Mouse (Mus musculus) embryonic facial prominence, embryonic 10.5 days (tissue): Measurements from ENCODE around the gene Rnf135. TPM values are rescaled to one million over a fixed set of nuclear protein-coding genes. Genes with fewer than 3 reads are reported as not detected.
"Not testable (repeated sequence)": the region's sequence is repeated elsewhere in the genome, so short reads cannot be mapped to it uniquely, and the experiment has no call there.

Experiments used
- DNase-seq: peaks from one replicate; pipeline ENCODE4 v3.0.0-alpha.2; 2017; ENCODE audit warnings: low spot score
- H3K27ac ChIP-seq: fragments of 300-500 bp; sonication (generic); replicated peaks from 2 replicates; pipeline ENCODE4 v1.5.1; 2016; ENCODE audit warnings: mild to moderate bottlenecking
- H3K27me3 ChIP-seq: fragments of 300-500 bp; sonication (generic); replicated peaks from 2 replicates; pipeline ENCODE4 v1.6.1; 2016; ENCODE audit warnings: low read depth, mild to moderate bottlenecking; ENCODE audit not compliant: poor library complexity, severe bottlenecking
- H3K36me3 ChIP-seq: fragments of 300-500 bp; sonication (generic); replicated peaks from 2 replicates; pipeline ENCODE4 v1.6.1; 2016; ENCODE audit warnings: mild to moderate bottlenecking, moderate library complexity
- H3K4me1 ChIP-seq: fragments of 300-500 bp; sonication (generic); 2 replicates; pipeline ENCODE4 v1.6.1; 2016
- H3K4me3 ChIP-seq: fragments of 300-500 bp; sonication (generic); 2 replicates; pipeline ENCODE4 v1.5.1; 2016; ENCODE audit warnings: mild to moderate bottlenecking, moderate library complexity
- H3K9me3 ChIP-seq: fragments of 300-500 bp; sonication (generic); 2 replicates; pipeline ENCODE4 v1.6.1; 2016; ENCODE audit warnings: mild to moderate bottlenecking
- WGBS: fragments of 180-500 bp; shearing (Covaris S2); methylation state at CpG from one replicate; pipeline ENCODE4 v1.1.7; 2016; 5-methylcytosine and 5-hydroxymethylcytosine counted together
- polyA plus RNA-seq: library from polyadenylated mRNA; unstranded; fragments of >200 nt; fragmentation: Nextera tagmentation; extraction: Ambion mirVana; gene quantifications from 2 replicates; pipeline ENCODE4 v1.2.1, GENCODE M21; 2016

The Rnf135 gene
- polyA plus RNA-seq, 1 experiment from 2014 or later, result 6.5 TPM

DNA sequence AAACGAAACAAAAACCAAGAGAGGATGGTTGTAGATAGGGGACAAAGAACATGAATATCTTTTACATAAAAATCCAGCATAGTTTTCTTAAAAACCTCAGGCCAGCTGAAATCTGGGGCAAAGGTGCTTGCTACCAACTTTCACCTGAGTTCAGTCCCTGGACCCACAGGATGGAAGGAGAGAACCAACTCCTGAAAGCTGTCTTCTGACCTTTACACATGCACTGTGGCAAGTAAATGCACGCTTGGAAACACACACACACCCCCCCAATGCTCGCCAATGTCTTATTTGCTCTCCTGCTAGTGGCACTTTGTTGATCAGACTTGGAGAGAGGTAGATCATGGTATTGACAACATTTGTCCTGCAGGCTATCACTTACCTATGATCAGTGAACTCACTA is 31.6 kb downstream of the Rnf135 start:
- Histone ChIP-seq H3K4me3 (no peak overlapping the region), H3K27me3 (no peaks in the 10 kb centered on the region), H3K4me1 (peaks cover 4% of the 10 kb centered on the region), H3K27ac (no peak overlapping the region), H3K9me3 (no peaks in the 10 kb centered on the region), H3K36me3 (peaks cover 56% of the 10 kb centered on the region)
- DNase-seq, result no peak
- WGBS, result 90% methylated on average over 3 of the region's 3 CpGs

- WGBS, result 88% methylated on average over 11 of the region's 11 CpGs
- peaks cover 73% of the 10 kb centered on the region for H3K36me3 ChIP-seq
Measured at GRCm38 (mm10) chr11:80218657-80219293, 35.1 kb downstream of the Rnf135 start.

GRCm38 (mm10) chr11:80230066-80230465 is 46.4 kb downstream of the Rnf135 start:
- 84% methylated on average over 5 of the region's 5 CpGs for WGBS
- peaks cover 84% of the 10 kb centered on the region for H3K36me3 ChIP-seq
- DNase-seq, H3K4me3 ChIP-seq, H3K4me1 ChIP-seq, H3K27me3 ChIP-seq, H3K9me3 ChIP-seq, H3K27ac ChIP-seq: not testable (repeated sequence)

More at GRCm38 (mm10) chr11:80218657-80219293, 35.1 kb downstream of the Rnf135 start:
- no peaks in the 10 kb centered on the region for H3K4me1 ChIP-seq
- H3K27ac ChIP-seq, result no peak overlapping the region
- no peak overlapping the region for H3K4me3 ChIP-seq
- H3K27me3 ChIP-seq, result no peaks in the 10 kb centered on the region
- DNase-seq, result no peak
- H3K9me3 ChIP-seq, result no peaks in the 10 kb centered on the region

- 87% methylated on average over 3 of the region's 3 CpGs for WGBS
Measured at GRCm38 (mm10) chr11:80237278-80237677, 53.6 kb downstream of the Rnf135 start.

DNA sequence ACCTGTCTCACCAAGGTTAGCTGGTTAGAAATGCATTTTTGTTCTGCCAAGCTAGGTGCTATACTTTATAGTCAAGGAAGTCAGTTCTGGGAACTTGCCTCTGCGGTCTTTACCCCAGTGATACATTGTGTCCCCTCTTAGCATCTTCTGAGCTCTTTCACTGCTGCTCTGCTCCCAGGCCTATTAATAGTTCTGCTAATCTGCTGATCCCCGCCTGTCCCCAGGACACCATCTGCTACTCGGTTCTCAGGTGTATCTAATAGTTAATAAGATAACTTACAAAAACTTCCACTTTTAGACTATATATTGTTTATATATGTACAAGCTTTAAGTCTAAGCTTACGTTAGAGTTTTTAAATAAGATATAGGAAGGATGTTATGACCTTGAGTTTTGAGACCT is 54.7 kb downstream of the Rnf135 start:
- no peak for DNase-seq
- Histone ChIP-seq H3K4me1 (no peaks in the 10 kb centered on the region), H3K36me3 (peaks cover 80% of the 10 kb centered on the region), H3K27ac (no peak overlapping the region), H3K27me3 (no peaks in the 10 kb centered on the region), H3K4me3 (no peak overlapping the region), H3K9me3 (no peaks in the 10 kb centered on the region)
- WGBS, result 89% methylated on average over 4 of the region's 4 CpGs

More at GRCm38 (mm10) chr11:80237278-80237677, 53.6 kb downstream of the Rnf135 start:
- Histone ChIP-seq H3K4me3 (no peak overlapping the region), H3K36me3 (peaks cover 79% of the 10 kb centered on the region), H3K4me1 (no peaks in the 10 kb centered on the region), H3K27me3 (no peaks in the 10 kb centered on the region), H3K9me3 (no peaks in the 10 kb centered on the region), H3K27ac (no peak overlapping the region)
- DNase-seq, result no peak

DNA sequence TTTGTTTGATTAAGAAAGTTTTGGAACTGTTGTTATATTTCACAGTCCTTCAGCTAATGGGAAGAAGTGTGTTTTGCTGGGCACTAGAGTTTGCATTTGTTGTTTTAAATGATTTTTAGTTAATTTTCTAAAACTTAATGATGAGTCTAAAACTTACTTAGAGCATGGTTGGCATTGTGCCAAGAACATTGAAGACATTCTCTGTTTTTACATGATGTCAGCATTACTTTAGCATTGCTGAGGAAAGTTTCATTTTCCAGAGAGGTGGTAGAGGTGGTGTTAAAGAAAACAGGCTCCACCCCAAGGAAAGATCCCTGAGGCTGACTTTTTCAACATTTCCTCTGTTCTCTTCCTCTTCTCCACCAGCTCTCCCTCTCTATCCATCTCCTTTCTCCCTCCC is 63.4 kb downstream of the Rnf135 start:
- no peak overlapping the region for H3K27ac ChIP-seq
- no peak for DNase-seq
- H3K4me1 ChIP-seq, result no peaks in the 10 kb centered on the region
- no peak overlapping the region for H3K4me3 ChIP-seq
- H3K9me3 ChIP-seq, result no peaks in the 10 kb centered on the region
- H3K27me3 ChIP-seq, result no peaks in the 10 kb centered on the region
- peaks cover 96% of the 10 kb centered on the region for H3K36me3 ChIP-seq

DNA sequence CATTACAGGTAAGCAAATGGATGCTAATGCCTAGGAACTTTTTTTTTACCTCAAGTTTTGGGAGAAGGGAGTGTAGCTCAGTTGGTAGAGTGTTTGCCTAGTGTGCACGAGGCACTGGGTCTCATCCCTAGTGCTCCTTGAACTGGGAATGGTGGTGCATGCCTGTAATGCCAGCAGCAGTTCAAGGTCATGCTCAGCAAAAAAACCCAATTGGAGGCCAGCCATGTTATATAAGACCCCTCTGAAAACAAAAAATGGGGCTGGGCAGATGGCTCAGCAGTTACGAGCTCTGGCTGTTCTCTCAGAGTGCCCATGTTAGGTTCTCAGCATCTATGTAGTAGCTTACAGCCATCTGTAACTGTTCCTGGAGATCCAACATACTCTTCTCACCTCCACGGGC is 64.9 kb downstream of the Rnf135 start:
- DNase-seq, result no peak
- Histone ChIP-seq H3K27me3 (no peaks in the 10 kb centered on the region), H3K4me1 (no peaks in the 10 kb centered on the region), H3K36me3 (peaks cover 94% of the 10 kb centered on the region), H3K27ac (no peak overlapping the region), H3K9me3 (no peaks in the 10 kb centered on the region), H3K4me3 (no peak overlapping the region)
- WGBS, result 91% methylated on average over 3 of the region's 3 CpGs

Other genes with a start within 250 kb of the Rnf135 start
- gene Utp6, start 221.5 kb upstream of the Rnf135 start, polyA plus RNA-seq, result 72.4 and 74.1 TPM in 2 replicates
- gene Suz12, start 190.7 kb upstream of the Rnf135 start, polyA plus RNA-seq, result 22.2 and 23.3 TPM in 2 replicates
- gene Crlf3, start 102.9 kb upstream of the Rnf135 start, polyA plus RNA-seq, result 47.8 and 49.6 TPM in 2 replicates
- gene Atad5, start 94.5 kb upstream of the Rnf135 start, polyA plus RNA-seq, result 18.9 and 20.3 TPM in 2 replicates
- 38.3 and 39.2 TPM in 2 replicates for gene Tefm, start 41.7 kb upstream of the Rnf135 start, polyA plus RNA-seq
- gene Adap2, start 29.7 kb upstream of the Rnf135 start, polyA plus RNA-seq, result 0.64 and 0.69 TPM in 2 replicates
- gene Rhot1, start 25.2 kb downstream of the Rnf135 start, polyA plus RNA-seq, result 50.0 and 53.1 TPM in 2 replicates
- gene Rhbdl3, start 117.1 kb downstream of the Rnf135 start, polyA plus RNA-seq, result 2.1 and 3.7 TPM in 2 replicates
- gene 5730455P16Rik, start 194.2 kb downstream of the Rnf135 start, polyA plus RNA-seq, result 22.4 and 23.9 TPM in 2 replicates
- 321 and 322 TPM in 2 replicates for gene Zfp207, start 199.4 kb downstream of the Rnf135 start, polyA plus RNA-seq
- 387 and 388 TPM in 2 replicates for gene Psmd11, start 244.8 kb downstream of the Rnf135 start, polyA plus RNA-seq